Mouse (Mus musculus) brain, adult 2 months (tissue): ENCODE measurements at regions not wholly inside any gene's neighbourhood (a gene's known extent, or its start where the extent isn't known, plus 50 kb on each side); places are given as distances from the start of the nearest gene placed in this dataset.
A peak's percentile ranks its signal among the peaks of the same experiment; 100 is the strongest.

Experiments
- DNase-seq: peaks from one replicate; pipeline ENCODE4 v3.0.0; 2011; ENCODE audit warnings: low read depth, low spot score

GRCm38 (mm10) chr10:102943156-102943555 lies 86.9 kb downstream of the Alx1 start:
- DNase-seq: no peak

- no peak for DNase-seq
Observed at GRCm38 (mm10) chr10:102940823-102941519, 89.0 kb downstream of the Alx1 start.

- no peak for DNase-seq
Observed at GRCm38 (mm10) chr10:102931445-102931844, 98.6 kb downstream of the Alx1 start.

- no peak for DNase-seq
Observed at GRCm38 (mm10) chr10:102928651-102929050, 101.4 kb downstream of the Alx1 start.

- no peak for DNase-seq
Observed at GRCm38 (mm10) chr10:102897368-102897767, 132.6 kb downstream of the Alx1 start.

GRCm38 (mm10) chr10:102895952-102896351 lies 134.1 kb downstream of the Alx1 start:
- no peak for DNase-seq

- no peak for DNase-seq
Observed at GRCm38 (mm10) chr10:102892373-102892772, 137.6 kb downstream of the Alx1 start.

GRCm38 (mm10) chr10:102889709-102890108 lies 140.3 kb downstream of the Alx1 start:
- no peak for DNase-seq

- no peak for DNase-seq
Observed at GRCm38 (mm10) chr10:102881824-102882438, 148.1 kb downstream of the Alx1 start.

GRCm38 (mm10) chr10:102878010-102878409 lies 152.0 kb downstream of the Alx1 start:
- DNase-seq: peak; percentile 47

GRCm38 (mm10) chr10:102876946-102877345 lies 153.1 kb downstream of the Alx1 start:
- DNase-seq: no peak

- DNase-seq: peak; percentile 9
Observed at GRCm38 (mm10) chr10:102866920-102867319, 163.1 kb downstream of the Alx1 start.

- peak; percentile 64 for DNase-seq
Observed at GRCm38 (mm10) chr10:102836567-102837224, 193.3 kb downstream of the Alx1 start.

GRCm38 (mm10) chr10:102835814-102836213 lies 194.2 kb downstream of the Alx1 start:
- DNase-seq: peak; percentile 12

- DNase-seq: peak; percentile 16
Observed at GRCm38 (mm10) chr10:102829606-102830005, 200.4 kb downstream of the Alx1 start.

GRCm38 (mm10) chr10:102823434-102823833 lies 206.6 kb downstream of the Alx1 start:
- DNase-seq: no peak

GRCm38 (mm10) chr10:102801391-102801790 lies 228.6 kb downstream of the Alx1 start:
- peak; percentile 1 for DNase-seq

GRCm38 (mm10) chr10:102779243-102779642 lies 250.8 kb downstream of the Alx1 start:
- no peak for DNase-seq

GRCm38 (mm10) chr10:102763696-102764095 lies 251.7 kb downstream of the Rassf9 start:
- no peak for DNase-seq

- DNase-seq: no peak
Observed at GRCm38 (mm10) chr10:102762378-102762777, 250.4 kb downstream of the Rassf9 start.

GRCm38 (mm10) chr10:102735207-102735606 lies 223.2 kb downstream of the Rassf9 start:
- peak; percentile 56 for DNase-seq

- DNase-seq: no peak
Observed at GRCm38 (mm10) chr10:102732420-102732819, 220.4 kb downstream of the Rassf9 start.

GRCm38 (mm10) chr10:102712263-102712662 lies 200.2 kb downstream of the Rassf9 start:
- DNase-seq: no peak
